Mouse (Mus musculus) liver, embryonic 15.5 days (tissue): ENCODE data around the gene Sult4a1. TPM values are rescaled to one million over a fixed set of nuclear protein-coding genes. Genes with fewer than 3 reads are reported as not detected.

Experiments used
- ATAC-seq: fragments of 200-750 bp; cut with Nextera tagmentation; 2 replicates; pipeline ENCODE4 v1.8.0; 2017; ENCODE audit warnings: moderate number of reproducible peaks, mild to moderate bottlenecking, moderate library complexity; ENCODE audit not compliant: insufficient read depth
- H3K27ac ChIP-seq: fragments of 300-500 bp; sonication (generic); replicated peaks from 2 replicates; pipeline ENCODE4 v1.5.1; 2015; ENCODE audit warnings: mild to moderate bottlenecking, inconsistent platforms
- H3K27me3 ChIP-seq: fragments of 300-500 bp; sonication (generic); 2 replicates; pipeline ENCODE4 v1.6.1; 2015; ENCODE audit warnings: mild to moderate bottlenecking, inconsistent platforms
- H3K36me3 ChIP-seq: fragments of 300-500 bp; sonication (generic); replicated peaks from 2 replicates; pipeline ENCODE4 v1.6.1; 2015; ENCODE audit warnings: moderate library complexity, mild to moderate bottlenecking, inconsistent platforms
- H3K4me1 ChIP-seq: fragments of 300-500 bp; sonication (generic); replicated peaks from 2 replicates; pipeline ENCODE4 v1.6.1; 2015; ENCODE audit warnings: inconsistent platforms
- H3K4me2 ChIP-seq: fragments of 300-500 bp; sonication (generic); 2 replicates; pipeline ENCODE4 v1.6.1; 2015; ENCODE audit warnings: moderate library complexity, mild to moderate bottlenecking, inconsistent platforms
- H3K4me3 ChIP-seq: fragments of 300-500 bp; sonication (generic); replicated peaks from 2 replicates; pipeline ENCODE4 v1.5.1; 2015; ENCODE audit warnings: mild to moderate bottlenecking, inconsistent platforms
- H3K9ac ChIP-seq: fragments of 300-500 bp; sonication (generic); 2 replicates; pipeline ENCODE4 v1.6.1; 2015; ENCODE audit warnings: moderate library complexity, mild to moderate bottlenecking, inconsistent platforms
- H3K9me3 ChIP-seq: fragments of 300-500 bp; sonication (generic); replicated peaks from 2 replicates; pipeline ENCODE4 v1.6.1; 2016; ENCODE audit warnings: inconsistent platforms
- WGBS: fragments of 180-500 bp; shearing (Covaris S2); methylation state at CpG from one replicate; pipeline ENCODE4 v1.1.7; 2015; ENCODE audit warnings: mixed read lengths; ENCODE audit not compliant: insufficient replicate concordance; 5-methylcytosine and 5-hydroxymethylcytosine counted together
- polyA plus RNA-seq: library from polyadenylated mRNA; unstranded; fragments of >200 nt; fragmentation: Nextera tagmentation; extraction: Ambion mirVana; gene quantifications from 2 replicates; pipeline ENCODE4 v1.2.1, GENCODE M21; 2015

The Sult4a1 gene
- polyA plus RNA-seq, 1 experiment from 2014 or later = 0.06 TPM

DNA sequence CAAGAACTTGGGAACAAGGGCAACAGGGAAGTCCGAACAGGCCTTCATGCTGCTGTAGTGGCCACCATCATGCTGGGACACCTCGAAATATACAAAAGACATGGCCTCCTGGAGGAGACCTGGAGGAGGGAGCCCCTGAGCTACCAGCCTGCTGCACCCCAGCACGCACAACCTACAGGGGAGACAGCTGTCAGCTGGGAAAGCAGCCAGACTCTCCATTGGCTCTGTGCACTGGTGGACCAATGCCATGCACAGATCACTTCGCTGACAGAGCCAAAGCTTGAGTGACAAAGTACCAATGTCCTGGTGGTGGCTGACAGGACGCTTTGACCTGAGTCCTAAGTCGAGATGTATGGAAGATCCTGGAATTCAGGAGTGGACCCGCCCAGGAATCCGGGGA, 9.5 kb downstream of the Sult4a1 start:
- no peak overlapping the region for H3K4me3 ChIP-seq
- ATAC-seq = no peak
- no peaks in the 10 kb centered on the region for H3K4me1 ChIP-seq
- H3K27me3 ChIP-seq = no peaks in the 10 kb centered on the region
- H3K4me2 ChIP-seq = no peak overlapping the region
- WGBS = 57% methylated on average over 8 of the region's 8 CpGs
- H3K9ac ChIP-seq = no peak overlapping the region
- no peak overlapping the region for H3K27ac ChIP-seq
- H3K9me3 ChIP-seq = no peaks in the 10 kb centered on the region
- no peaks in the 10 kb centered on the region for H3K36me3 ChIP-seq

DNA sequence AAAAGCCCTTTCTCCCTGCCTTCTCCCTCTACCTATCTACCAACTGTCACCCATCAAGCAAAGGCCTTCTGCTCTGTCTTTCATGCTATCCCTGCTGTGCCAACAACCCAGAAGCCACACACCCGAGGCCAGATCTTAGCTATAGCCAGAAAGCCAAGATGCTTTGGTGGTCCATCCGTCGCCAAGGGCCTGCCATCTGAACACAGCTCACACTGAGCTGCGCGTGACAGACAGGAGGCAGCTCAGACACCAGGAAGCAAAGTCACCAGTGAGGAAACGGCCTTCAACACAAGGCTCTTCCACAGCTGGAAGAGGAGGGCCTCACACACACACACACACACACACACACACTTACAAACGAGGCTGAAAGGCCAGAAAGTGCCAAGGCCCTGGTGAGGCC, 10.6 kb downstream of the Sult4a1 start:
- Histone ChIP-seq H3K9me3 (no peaks in the 10 kb centered on the region), H3K4me3 (no peak overlapping the region), H3K36me3 (no peaks in the 10 kb centered on the region), H3K4me2 (no peak overlapping the region), H3K27ac (no peak overlapping the region), H3K9ac (no peak overlapping the region), H3K27me3 (no peaks in the 10 kb centered on the region), H3K4me1 (no peaks in the 10 kb centered on the region)
- WGBS = 40% methylated on average over 7 of the region's 7 CpGs
- ATAC-seq = no peak

DNA sequence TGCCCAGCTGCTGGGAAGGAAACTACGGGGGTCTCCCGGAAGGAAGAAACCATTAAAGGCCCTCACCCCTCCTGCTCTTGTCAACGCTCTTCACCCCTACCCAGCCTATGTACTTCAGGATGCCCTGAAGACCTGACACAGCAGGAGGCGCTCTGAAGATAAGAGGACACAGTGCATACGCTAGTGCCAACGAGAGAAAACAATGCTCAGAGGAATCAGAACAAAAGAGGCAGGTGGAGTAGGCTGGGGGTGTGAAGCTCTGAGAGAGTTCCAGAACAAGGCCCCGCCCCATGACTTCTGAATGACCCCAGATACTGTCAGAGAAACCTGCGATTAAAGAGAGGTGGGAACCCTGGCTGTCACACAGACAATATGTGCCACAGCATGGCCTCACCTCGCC, 18.8 kb downstream of the Sult4a1 start:
- ATAC-seq = no peak
- no peaks in the 10 kb centered on the region for H3K9me3 ChIP-seq
- WGBS = 39% methylated on average over 9 of the region's 9 CpGs
- H3K4me3 ChIP-seq = no peak overlapping the region
- no peaks in the 10 kb centered on the region for H3K27me3 ChIP-seq
- no peak overlapping the region for H3K4me2 ChIP-seq
- H3K36me3 ChIP-seq = no peaks in the 10 kb centered on the region
- no peak overlapping the region for H3K27ac ChIP-seq
- H3K4me1 ChIP-seq = no peaks in the 10 kb centered on the region
- H3K9ac ChIP-seq = no peak overlapping the region

- WGBS = 23% methylated on average over 12 of the region's 12 CpGs
- Histone ChIP-seq H3K27ac (no peak overlapping the region), H3K9me3 (no peaks in the 10 kb centered on the region), H3K4me1 (no peaks in the 10 kb centered on the region), H3K4me3 (no peak overlapping the region), H3K9ac (no peak overlapping the region), H3K4me2 (no peak overlapping the region), H3K36me3 (no peaks in the 10 kb centered on the region), H3K27me3 (no peaks in the 10 kb centered on the region)
- ATAC-seq = no peak
Measured at GRCm38 (mm10) chr15:84086364-84086763, 19.2 kb downstream of the Sult4a1 start.

DNA sequence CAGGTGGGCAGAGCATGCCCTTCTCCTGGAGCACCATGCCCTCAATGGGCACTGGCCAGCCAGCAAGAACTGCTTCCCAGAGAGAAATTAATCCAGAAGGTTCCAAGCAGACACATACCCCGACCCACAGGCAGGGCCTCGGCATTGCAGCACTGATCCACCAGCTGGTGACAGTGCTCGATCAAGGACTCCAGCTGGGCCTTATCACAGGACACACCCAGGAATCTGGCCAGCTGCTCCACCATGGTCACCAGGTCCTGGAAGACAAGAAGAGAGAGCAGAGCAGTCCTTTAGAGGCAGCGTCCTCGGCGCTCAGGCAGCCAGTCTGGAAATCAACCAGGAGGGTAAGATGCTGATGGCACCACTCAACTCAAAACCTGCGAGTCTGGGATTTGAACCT, 25.5 kb downstream of the Sult4a1 start:
- ATAC-seq = no peak
- Histone ChIP-seq H3K4me3 (no peak overlapping the region), H3K9ac (no peak overlapping the region), H3K9me3 (no peaks in the 10 kb centered on the region), H3K4me1 (no peaks in the 10 kb centered on the region), H3K27ac (no peak overlapping the region), H3K4me2 (no peak overlapping the region), H3K36me3 (no peaks in the 10 kb centered on the region), H3K27me3 (peaks cover 8% of the 10 kb centered on the region)
- 34% methylated on average over 7 of the region's 7 CpGs for WGBS

DNA sequence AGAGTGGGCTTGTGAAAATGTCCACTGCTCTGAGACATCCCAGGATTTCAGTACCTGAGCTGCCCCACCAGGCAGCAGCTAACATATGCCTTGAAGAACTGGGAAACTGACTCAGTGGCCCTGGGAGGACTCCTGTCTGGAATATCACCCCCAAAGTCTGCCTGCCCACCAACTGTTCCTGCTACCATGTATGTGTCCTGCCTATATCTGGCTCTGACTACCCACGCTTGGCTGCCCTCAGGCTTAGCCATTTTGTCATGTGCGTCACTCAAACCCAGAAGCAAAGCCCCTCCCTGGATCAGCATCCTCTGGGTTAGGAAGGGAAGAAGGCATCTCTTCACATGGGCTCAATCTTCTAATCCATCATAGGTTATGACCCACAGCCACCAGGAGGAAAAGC, 26.0 kb downstream of the Sult4a1 start:
- no peaks in the 10 kb centered on the region for H3K36me3 ChIP-seq
- H3K9me3 ChIP-seq = no peaks in the 10 kb centered on the region
- no peak overlapping the region for H3K4me2 ChIP-seq
- H3K4me3 ChIP-seq = no peak overlapping the region
- H3K4me1 ChIP-seq = no peaks in the 10 kb centered on the region
- no peak overlapping the region for H3K27ac ChIP-seq
- peaks cover 13% of the 10 kb centered on the region for H3K27me3 ChIP-seq
- ATAC-seq = no peak
- 69% methylated on average over 2 of the region's 2 CpGs for WGBS
- H3K9ac ChIP-seq = no peak overlapping the region

DNA sequence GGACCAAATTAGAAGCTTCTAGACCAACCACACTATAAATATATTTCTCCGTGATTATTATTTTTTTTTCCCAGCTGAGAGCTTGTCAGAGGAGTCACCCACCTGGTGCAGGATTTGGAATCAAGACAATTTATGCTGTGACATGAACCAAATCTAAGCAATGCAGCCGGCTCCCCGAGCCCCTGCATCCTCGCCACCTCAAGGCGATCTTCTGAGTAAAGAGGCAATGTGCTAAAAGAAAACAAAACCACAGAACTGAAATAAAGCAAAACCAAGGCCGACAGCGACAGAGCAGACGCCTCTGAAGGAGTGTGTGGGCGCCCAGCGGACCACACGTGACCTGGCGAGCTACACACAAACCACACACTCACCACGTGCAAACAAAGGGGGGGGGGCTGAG, 26.9 kb downstream of the Sult4a1 start:
- H3K27me3 ChIP-seq = peaks cover 16% of the 10 kb centered on the region
- H3K27ac ChIP-seq = no peak overlapping the region
- no peaks in the 10 kb centered on the region for H3K4me1 ChIP-seq
- H3K4me2 ChIP-seq = no peak overlapping the region
- no peak overlapping the region for H3K9ac ChIP-seq
- WGBS = 49% methylated on average over 13 of the region's 13 CpGs
- no peak for ATAC-seq
- H3K36me3 ChIP-seq = no peaks in the 10 kb centered on the region
- no peak overlapping the region for H3K4me3 ChIP-seq
- no peaks in the 10 kb centered on the region for H3K9me3 ChIP-seq

DNA sequence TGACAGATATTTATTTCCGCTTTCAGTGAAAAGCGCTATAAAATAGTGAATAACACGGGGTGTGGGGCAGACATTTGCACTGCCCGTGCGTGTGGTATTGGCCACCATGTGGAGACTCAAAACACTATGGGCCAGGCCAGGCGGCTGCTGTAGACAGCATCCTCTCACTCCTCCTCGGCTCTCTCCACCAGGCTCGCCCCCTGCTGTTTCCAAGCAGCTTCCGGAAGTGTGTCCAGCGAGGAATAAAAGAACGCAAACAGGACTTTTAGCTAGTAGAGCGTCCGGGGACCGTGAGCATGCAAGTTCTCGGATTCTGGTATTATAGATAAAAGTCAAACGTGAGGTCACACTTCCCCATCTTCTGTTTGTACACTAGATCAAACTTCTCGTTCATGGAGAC, 28.4 kb downstream of the Sult4a1 start:
- no peak overlapping the region for H3K27ac ChIP-seq
- 57% methylated on average over 17 of the region's 17 CpGs for WGBS
- no peaks in the 10 kb centered on the region for H3K36me3 ChIP-seq
- no peaks in the 10 kb centered on the region for H3K9me3 ChIP-seq
- H3K4me3 ChIP-seq = no peak overlapping the region
- ATAC-seq = no peak
- H3K4me2 ChIP-seq = no peak overlapping the region
- no peaks in the 10 kb centered on the region for H3K4me1 ChIP-seq
- no peak overlapping the region for H3K9ac ChIP-seq
- peaks cover 21% of the 10 kb centered on the region for H3K27me3 ChIP-seq

GRCm38 (mm10) chr15:84074705-84075185, 30.8 kb downstream of the Sult4a1 start:
- H3K9me3 ChIP-seq = no peaks in the 10 kb centered on the region
- H3K4me2 ChIP-seq = no peak overlapping the region
- H3K9ac ChIP-seq = no peak overlapping the region
- H3K36me3 ChIP-seq = no peaks in the 10 kb centered on the region
- H3K4me1 ChIP-seq = no peaks in the 10 kb centered on the region
- no peak overlapping the region for H3K27ac ChIP-seq
- no peak for ATAC-seq
- H3K4me3 ChIP-seq = no peak overlapping the region
- 14% methylated on average over 17 of the region's 17 CpGs for WGBS
- H3K27me3 ChIP-seq = peaks cover 40% of the 10 kb centered on the region

- peaks cover 46% of the 10 kb centered on the region for H3K27me3 ChIP-seq
- 12% methylated on average over 14 of the region's 15 CpGs for WGBS
- H3K27ac ChIP-seq = no peak overlapping the region
- no peaks in the 10 kb centered on the region for H3K9me3 ChIP-seq
- H3K36me3 ChIP-seq = no peaks in the 10 kb centered on the region
- ATAC-seq = no peak
- no peak overlapping the region for H3K9ac ChIP-seq
- no peaks in the 10 kb centered on the region for H3K4me1 ChIP-seq
- H3K4me3 ChIP-seq = no peak overlapping the region
- H3K4me2 ChIP-seq = no peak overlapping the region
Measured at GRCm38 (mm10) chr15:84073911-84074704, 31.4 kb downstream of the Sult4a1 start.

GRCm38 (mm10) chr15:84073058-84073457, 32.5 kb downstream of the Sult4a1 start:
- Histone ChIP-seq H3K9me3 (no peaks in the 10 kb centered on the region), H3K27ac (no peak overlapping the region), H3K27me3 (peaks cover 53% of the 10 kb centered on the region), H3K4me3 (no peak overlapping the region), H3K4me2 (no peak overlapping the region), H3K9ac (no peak overlapping the region), H3K4me1 (no peaks in the 10 kb centered on the region), H3K36me3 (no peaks in the 10 kb centered on the region)
- 22% methylated on average over 8 of the region's 8 CpGs for WGBS
- ATAC-seq = no peak

DNA sequence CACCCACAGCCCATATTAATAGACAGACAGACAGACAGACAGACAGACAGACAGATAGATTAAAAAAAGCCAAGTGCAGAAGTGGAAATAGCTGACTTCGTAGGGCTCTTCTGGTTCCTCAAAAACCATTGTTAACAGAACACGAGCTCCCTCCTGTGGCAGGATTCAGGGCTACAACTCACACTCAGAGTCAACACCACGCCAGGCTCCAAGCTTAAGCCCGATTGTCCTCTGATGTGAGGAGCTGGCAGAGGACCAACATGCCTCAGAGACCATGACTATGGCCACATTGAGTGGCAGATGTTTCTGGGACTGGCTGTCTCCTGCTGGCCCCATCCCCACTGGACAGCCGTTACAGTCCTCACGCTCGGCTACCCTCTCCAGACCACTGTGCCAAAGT, 33.3 kb downstream of the Sult4a1 start:
- Histone ChIP-seq H3K4me1 (no peaks in the 10 kb centered on the region), H3K4me3 (no peak overlapping the region), H3K4me2 (no peak overlapping the region), H3K9me3 (no peaks in the 10 kb centered on the region), H3K27ac (no peak overlapping the region), H3K9ac (no peak overlapping the region), H3K27me3 (peaks cover 60% of the 10 kb centered on the region), H3K36me3 (no peaks in the 10 kb centered on the region)
- no peak for ATAC-seq
- WGBS = 29% methylated on average over 7 of the region's 7 CpGs
